Mouse (Mus musculus) layer of hippocampus, postnatal 25 days (tissue): ENCODE measurements at regions not wholly inside any gene's neighbourhood (a gene's known extent, or its start where the extent isn't known, plus 50 kb on each side); places are given as distances from the start of the nearest gene placed in this dataset.
A peak's percentile ranks its signal among the peaks of the same experiment; 100 is the strongest.

Experiments
- DNase-seq, 2 experiments: peaks; one replicate each; pipeline ENCODE4 v3.0.0; 2022; ENCODE audit warnings: mixed read lengths in 2 of 2, low spot score in 1 of 2; ENCODE audit errors: extremely low spot score in 1 of 2

GRCm38 (mm10) chr5:62545785-62546184 is 220.2 kb downstream of the Arap2 start:
- no peak for DNase-seq

GRCm38 (mm10) chr5:62539304-62539703 is 226.7 kb downstream of the Arap2 start:
- no peak for DNase-seq

GRCm38 (mm10) chr5:62511827-62512226 is 254.1 kb downstream of the Arap2 start:
- no peak for DNase-seq

- DNase-seq = peak in 1 of 2 experiments; percentile 27
These were observed 282.4 kb downstream of the Arap2 start for GRCm38 (mm10) chr5:62483521-62483920.

- no peak for DNase-seq
These were observed 285.0 kb downstream of the Arap2 start for GRCm38 (mm10) chr5:62480967-62481366.

GRCm38 (mm10) chr5:62473412-62473811 is 292.5 kb downstream of the Arap2 start:
- DNase-seq = no peak

GRCm38 (mm10) chr5:62466802-62467201 is 299.2 kb downstream of the Arap2 start:
- no peak for DNase-seq

GRCm38 (mm10) chr5:62462574-62462973 is 303.4 kb downstream of the Arap2 start:
- DNase-seq = no peak
